Mouse (Mus musculus) layer of hippocampus, postnatal 25 days (tissue): ENCODE results near the gene Padi3. TPM values are rescaled to one million over a fixed set of nuclear protein-coding genes. Genes with fewer than 3 reads are reported as not detected.

Experiments
- DNase-seq, 2 experiments: peaks; one replicate each; pipeline ENCODE4 v3.0.0; 2022; ENCODE audit warnings: mixed read lengths in 2 of 2, low spot score in 1 of 2; ENCODE audit errors: extremely low spot score in 1 of 2
- total RNA-seq, 2 experiments: library from RNA; stranded (reverse); gene quantifications; 2 replicates each; pipeline ENCODE4 v1.2.3; 2021

Padi3 gene
- total RNA-seq, 2 experiments from 2014 or later, result not detected

GRCm38 (mm10) chr4:140784292-140784945 is 26.0 kb downstream of the Padi3 start:
- no peak for DNase-seq

- no peak for DNase-seq
Measured at GRCm38 (mm10) chr4:140782821-140783220, 27.6 kb downstream of the Padi3 start.

- DNase-seq, result no peak
Measured at GRCm38 (mm10) chr4:140780507-140780906, 29.9 kb downstream of the Padi3 start.

GRCm38 (mm10) chr4:140779803-140780397 is 30.5 kb downstream of the Padi3 start:
- DNase-seq, result no peak

GRCm38 (mm10) chr4:140776623-140777022 is 33.8 kb downstream of the Padi3 start:
- DNase-seq, result no peak

GRCm38 (mm10) chr4:140775876-140776275 is 34.6 kb downstream of the Padi3 start:
- DNase-seq, result no peak

- no peak for DNase-seq
Measured at GRCm38 (mm10) chr4:140774893-140775292, 35.6 kb downstream of the Padi3 start.

GRCm38 (mm10) chr4:140774025-140774800 is 36.2 kb downstream of the Padi3 start, which contains the start of gene Padi4:
TSS of gene Padi4 (minus strand) at chr4:140774236.
- DNase-seq, result no peak

GRCm38 (mm10) chr4:140771091-140771490 is 39.4 kb downstream of the Padi3 start:
- DNase-seq, result no peak

- DNase-seq, result no peak
Measured at GRCm38 (mm10) chr4:140770433-140770832, 40.0 kb downstream of the Padi3 start.

GRCm38 (mm10) chr4:140768973-140769372 is 41.5 kb downstream of the Padi3 start:
- DNase-seq, result no peak

GRCm38 (mm10) chr4:140765936-140766335 is 44.5 kb downstream of the Padi3 start:
- DNase-seq, result no peak

GRCm38 (mm10) chr4:140763158-140763557 is 47.3 kb downstream of the Padi3 start:
- DNase-seq, result peak; percentile 17 to 55

GRCm38 (mm10) chr4:140761601-140762000 is 48.8 kb downstream of the Padi3 start:
- DNase-seq, result no peak

- DNase-seq, result no peak
Measured at GRCm38 (mm10) chr4:140755811-140756210, 54.6 kb downstream of the Padi3 start.

- DNase-seq, result no peak
Measured at GRCm38 (mm10) chr4:140753366-140753765, 57.1 kb downstream of the Padi3 start.

- no peak for DNase-seq
Measured at GRCm38 (mm10) chr4:140750328-140750727, 60.1 kb downstream of the Padi3 start.

- no peak for DNase-seq
Measured at GRCm38 (mm10) chr4:140747978-140748377, 62.5 kb downstream of the Padi3 start.

GRCm38 (mm10) chr4:140744654-140745053 is 65.8 kb downstream of the Padi3 start:
- peak; percentile 32 to 69 for DNase-seq

GRCm38 (mm10) chr4:140743086-140743485 is 67.4 kb downstream of the Padi3 start:
- no peak for DNase-seq

GRCm38 (mm10) chr4:140742543-140742942 is 67.9 kb downstream of the Padi3 start, which contains the start of gene Padi6:
TSS of gene Padi6 (minus strand) at chr4:140742643.
- no peak for DNase-seq
